Mouse (Mus musculus) midbrain, embryonic 13.5 days (tissue): ENCODE results near the gene Kcnj10. TPM values are rescaled to one million over a fixed set of nuclear protein-coding genes. Genes with fewer than 3 reads are reported as not detected.

Experiments
- ATAC-seq: fragments of 200-750 bp; cut with Nextera tagmentation; 2 replicates; pipeline ENCODE4 v1.8.0; 2017; ENCODE audit warnings: mild to moderate bottlenecking, moderate TSS enrichment, moderate library complexity
- H3K27ac ChIP-seq: fragments of 300-500 bp; sonication (generic); 2 replicates; pipeline ENCODE4 v1.5.1; 2015; ENCODE audit warnings: inconsistent platforms, mild to moderate bottlenecking, moderate library complexity
- H3K27me3 ChIP-seq: fragments of 300-500 bp; sonication (generic); 2 replicates; pipeline ENCODE4 v1.6.1; 2015; ENCODE audit warnings: mild to moderate bottlenecking, inconsistent platforms
- H3K36me3 ChIP-seq: fragments of 300-500 bp; sonication (generic); 2 replicates; pipeline ENCODE4 v1.6.1; 2015; ENCODE audit warnings: mild to moderate bottlenecking, inconsistent platforms
- H3K4me1 ChIP-seq: fragments of 300-500 bp; sonication (generic); replicated peaks from 2 replicates; pipeline ENCODE4 v1.6.1; 2015; ENCODE audit warnings: inconsistent platforms
- H3K4me2 ChIP-seq: fragments of 300-500 bp; sonication (generic); replicated peaks from 2 replicates; pipeline ENCODE4 v1.6.1; 2015; ENCODE audit warnings: moderate library complexity, mild to moderate bottlenecking, inconsistent platforms
- H3K4me3 ChIP-seq: fragments of 300-500 bp; sonication (generic); replicated peaks from 2 replicates; pipeline ENCODE4 v1.5.1; 2015; ENCODE audit warnings: mild to moderate bottlenecking, inconsistent platforms
- H3K9ac ChIP-seq: fragments of 300-500 bp; sonication (generic); replicated peaks from 2 replicates; pipeline ENCODE4 v1.6.1; 2015; ENCODE audit warnings: mild to moderate bottlenecking, inconsistent platforms
- H3K9me3 ChIP-seq: fragments of 300-500 bp; sonication (generic); 2 replicates; pipeline ENCODE4 v1.6.1; 2016; ENCODE audit warnings: mild to moderate bottlenecking, inconsistent platforms
- WGBS: fragments of 180-500 bp; shearing (Covaris S2); methylation state at CpG from one replicate; pipeline ENCODE4 v1.1.7; 2015; 5-methylcytosine and 5-hydroxymethylcytosine counted together
- polyA plus RNA-seq: library from polyadenylated mRNA; unstranded; fragments of >200 nt; fragmentation: Nextera tagmentation; extraction: Ambion mirVana; gene quantifications from 2 replicates; pipeline ENCODE4 v1.2.1, GENCODE M21; 2015

The Kcnj10 gene
- polyA plus RNA-seq, 1 experiment from 2014 or later: 0.98 TPM

DNA sequence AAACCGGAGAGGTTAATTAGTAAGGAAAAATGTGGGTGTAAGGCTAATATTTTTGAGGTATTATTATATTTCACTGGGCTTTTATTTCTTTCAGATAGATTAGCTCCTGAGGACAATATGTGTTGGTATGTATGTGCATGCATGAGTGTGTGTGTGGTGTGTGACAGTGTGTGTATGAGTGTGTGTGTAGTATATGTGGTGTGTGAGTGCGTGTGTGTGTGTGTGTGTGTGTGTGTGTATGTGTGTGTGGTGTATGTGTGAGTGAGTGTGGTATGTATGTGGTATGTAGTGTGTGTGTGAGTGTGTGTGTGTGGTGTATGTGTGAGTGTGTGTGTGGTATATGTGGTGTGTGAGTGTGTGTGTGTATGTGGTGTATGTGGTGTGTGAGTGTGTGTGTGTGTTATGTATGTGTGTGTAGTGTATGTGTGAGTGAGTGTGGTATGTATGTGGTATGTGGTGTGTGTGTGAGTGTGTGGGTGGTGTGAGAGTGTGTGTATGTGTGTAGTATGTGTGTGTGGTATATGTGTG, 51.7 kb downstream of the Kcnj10 start:
- no peaks in the 10 kb centered on the region for H3K9me3 ChIP-seq
- no peak overlapping the region for H3K9ac ChIP-seq
- no peak overlapping the region for H3K4me2 ChIP-seq
- H3K4me3 ChIP-seq: no peak overlapping the region
- 83% methylated on average over 2 of the region's 2 CpGs for WGBS
- peak; percentile 62 for ATAC-seq
- peak overlapping the region; percentile 22; the same call in 1 of the 2 replicates for H3K27ac ChIP-seq
- H3K4me1 ChIP-seq: peaks cover 14% of the 10 kb centered on the region
- H3K27me3 ChIP-seq: peaks cover 5% of the 10 kb centered on the region; the same call in 1 of the 2 replicates
- H3K36me3 ChIP-seq: no peaks in the 10 kb centered on the region

GRCm38 (mm10) chr1:172393739-172394138, 52.7 kb downstream of the Kcnj10 start:
- Histone ChIP-seq H3K4me1 (peaks cover 14% of the 10 kb centered on the region), H3K27ac (no peak overlapping the region), H3K4me2 (no peak overlapping the region), H3K27me3 (peaks cover 5% of the 10 kb centered on the region; the same call in 1 of the 2 replicates), H3K36me3 (no peaks in the 10 kb centered on the region), H3K4me3 (no peak overlapping the region), H3K9me3 (no peaks in the 10 kb centered on the region), H3K9ac (no peak overlapping the region)
- WGBS: 65% methylated on average over 8 of the region's 8 CpGs
- no peak for ATAC-seq

DNA sequence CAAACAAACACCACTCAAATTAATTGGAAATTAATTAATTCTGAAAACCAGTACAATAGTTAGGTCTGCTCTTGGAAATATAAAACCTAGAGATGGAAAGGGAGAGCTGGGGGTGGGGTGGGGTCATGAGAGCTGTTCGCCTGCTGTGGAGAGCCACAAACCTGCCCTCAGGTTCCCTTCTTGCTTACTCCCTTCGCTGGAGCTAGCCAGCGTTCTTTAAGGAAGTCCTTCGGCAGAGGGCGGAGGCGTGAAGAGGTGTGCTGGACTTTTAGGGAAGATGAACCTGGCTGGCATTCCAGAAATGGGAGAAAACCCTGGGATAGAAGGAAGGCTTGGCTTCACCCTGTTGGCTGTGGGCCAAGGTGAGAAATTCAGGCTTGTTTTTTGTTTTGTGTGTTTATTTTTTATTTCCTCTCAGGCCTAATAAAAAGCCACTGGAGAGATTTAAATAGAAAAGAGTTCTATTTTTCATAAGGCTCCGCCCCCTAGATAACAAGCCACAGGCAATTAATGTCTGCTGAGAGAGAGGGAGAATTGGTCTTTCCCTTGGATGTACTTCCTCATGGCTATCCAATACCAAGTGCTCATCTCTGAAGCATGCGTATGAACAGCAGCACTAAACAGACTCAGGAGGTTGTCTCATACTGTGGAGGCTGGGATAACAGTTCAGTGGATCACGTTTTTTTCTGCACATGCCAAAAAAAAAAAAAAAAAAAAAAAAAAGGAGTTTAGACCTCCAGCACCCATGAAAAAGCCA, 56.2 kb downstream of the Kcnj10 start:
- Histone ChIP-seq H3K27me3 (no peaks in the 10 kb centered on the region), H3K9me3 (no peaks in the 10 kb centered on the region), H3K4me2 (no peak overlapping the region), H3K36me3 (no peaks in the 10 kb centered on the region), H3K4me1 (peaks cover 5% of the 10 kb centered on the region), H3K9ac (no peak overlapping the region), H3K27ac (no peak overlapping the region), H3K4me3 (no peak overlapping the region)
- WGBS: 71% methylated on average over 9 of the region's 9 CpGs
- no peak for ATAC-seq

- no peak for ATAC-seq
- no peak overlapping the region for H3K4me2 ChIP-seq
- H3K36me3 ChIP-seq: no peaks in the 10 kb centered on the region
- no peak overlapping the region for H3K4me3 ChIP-seq
- H3K27me3 ChIP-seq: peaks cover 4% of the 10 kb centered on the region
- 52% methylated on average over 16 of the region's 16 CpGs for WGBS
- H3K27ac ChIP-seq: no peak overlapping the region
- H3K4me1 ChIP-seq: no peaks in the 10 kb centered on the region
- no peaks in the 10 kb centered on the region for H3K9me3 ChIP-seq
- H3K9ac ChIP-seq: no peak overlapping the region
These were observed 65.2 kb downstream of the Kcnj10 start for GRCm38 (mm10) chr1:172406077-172406706.

GRCm38 (mm10) chr1:172408996-172409395, 68.0 kb downstream of the Kcnj10 start:
- H3K4me3 ChIP-seq: no peak overlapping the region
- H3K4me2 ChIP-seq: no peak overlapping the region
- no peaks in the 10 kb centered on the region for H3K36me3 ChIP-seq
- no peak for ATAC-seq
- H3K27ac ChIP-seq: no peak overlapping the region
- peaks cover 4% of the 10 kb centered on the region for H3K27me3 ChIP-seq
- no peak overlapping the region for H3K9ac ChIP-seq
- 9% methylated on average over 6 of the region's 6 CpGs for WGBS
- no peaks in the 10 kb centered on the region for H3K4me1 ChIP-seq
- no peaks in the 10 kb centered on the region for H3K9me3 ChIP-seq

DNA sequence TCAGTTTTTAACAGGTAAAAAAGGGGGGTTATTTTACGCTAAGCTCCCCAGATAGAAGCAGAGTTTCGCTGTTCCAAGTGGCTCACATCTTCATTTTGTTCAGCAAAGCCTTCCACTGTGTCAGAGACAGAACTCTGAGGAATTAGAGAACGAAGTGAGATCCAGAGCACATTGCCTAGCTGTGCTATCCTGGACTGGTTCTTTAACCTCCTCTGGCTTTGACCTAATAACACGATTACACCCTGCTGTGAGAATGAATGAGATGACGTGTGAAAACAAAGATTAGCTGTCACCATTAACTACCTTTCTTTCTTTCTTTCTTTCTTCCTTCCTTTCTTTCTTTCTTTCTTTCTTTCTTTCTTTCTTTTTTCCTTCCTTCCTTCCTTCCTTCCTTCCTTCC, 68.4 kb downstream of the Kcnj10 start:
- Histone ChIP-seq H3K36me3 (no peaks in the 10 kb centered on the region), H3K4me1 (no peaks in the 10 kb centered on the region), H3K4me3 (no peak overlapping the region), H3K9ac (no peak overlapping the region), H3K27me3 (peaks cover 4% of the 10 kb centered on the region), H3K9me3 (no peaks in the 10 kb centered on the region), H3K27ac (no peak overlapping the region), H3K4me2 (no peak overlapping the region)
- ATAC-seq: no peak
- whole genome bisulfite sequencing: 7% methylated on average over 5 of the region's 5 CpGs

DNA sequence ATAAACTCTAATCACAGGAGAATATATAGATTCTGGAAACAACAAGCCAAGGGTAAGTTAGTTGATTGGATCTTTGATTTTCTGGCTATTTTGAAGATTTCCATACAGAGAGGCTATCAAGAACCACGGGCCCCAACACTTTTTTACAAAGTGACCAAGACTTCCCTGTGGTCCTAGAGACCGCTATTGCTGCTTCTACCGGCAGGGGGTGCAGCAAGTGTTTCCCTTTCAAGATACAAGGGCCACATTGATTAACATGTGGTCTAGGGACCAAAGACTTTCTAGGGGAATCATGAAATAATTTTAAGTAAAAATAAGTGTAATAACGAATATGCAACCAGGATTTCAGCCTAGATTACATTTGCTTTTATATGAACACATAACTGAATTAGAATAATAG, 69.8 kb downstream of the Kcnj10 start:
- H3K27me3 ChIP-seq: peaks cover 4% of the 10 kb centered on the region
- no peaks in the 10 kb centered on the region for H3K9me3 ChIP-seq
- H3K9ac ChIP-seq: no peak overlapping the region
- H3K4me1 ChIP-seq: no peaks in the 10 kb centered on the region
- 6% methylated on average over 4 of the region's 4 CpGs for WGBS
- no peak overlapping the region for H3K4me3 ChIP-seq
- H3K27ac ChIP-seq: no peak overlapping the region
- no peaks in the 10 kb centered on the region for H3K36me3 ChIP-seq
- no peak for ATAC-seq
- no peak overlapping the region for H3K4me2 ChIP-seq

- Histone ChIP-seq H3K27me3 (peaks cover 4% of the 10 kb centered on the region), H3K36me3 (no peaks in the 10 kb centered on the region), H3K4me3 (no peak overlapping the region), H3K9ac (no peak overlapping the region), H3K4me1 (no peaks in the 10 kb centered on the region), H3K9me3 (no peaks in the 10 kb centered on the region), H3K27ac (no peak overlapping the region), H3K4me2 (no peak overlapping the region)
- ATAC-seq: peak; percentile 92
- WGBS: 0% methylated on average over 5 of the region's 5 CpGs
These were observed 71.2 kb downstream of the Kcnj10 start for GRCm38 (mm10) chr1:172412204-172412603.

- H3K36me3 ChIP-seq: no peaks in the 10 kb centered on the region
- no peak overlapping the region for H3K9ac ChIP-seq
- no peak for ATAC-seq
- H3K4me1 ChIP-seq: 0 out of 2 replicates have a peak, but pooled peaks cover 5% of the 10 kb centered on the region
- 82% methylated on average over 4 of the region's 4 CpGs for WGBS
- H3K27ac ChIP-seq: no peak overlapping the region
- H3K4me3 ChIP-seq: no peak overlapping the region
- no peaks in the 10 kb centered on the region for H3K9me3 ChIP-seq
- H3K27me3 ChIP-seq: no peaks in the 10 kb centered on the region
- H3K4me2 ChIP-seq: no peak overlapping the region
These were observed 72.7 kb downstream of the Kcnj10 start for GRCm38 (mm10) chr1:172413491-172414230.

GRCm38 (mm10) chr1:172414231-172414585, 73.2 kb downstream of the Kcnj10 start:
- no peak overlapping the region for H3K9ac ChIP-seq
- WGBS: 89% methylated on average over 6 of the region's 6 CpGs
- ATAC-seq: no peak
- H3K4me3 ChIP-seq: no peak overlapping the region
- no peaks in the 10 kb centered on the region for H3K9me3 ChIP-seq
- H3K27ac ChIP-seq: no peak overlapping the region
- no peaks in the 10 kb centered on the region for H3K27me3 ChIP-seq
- no peak overlapping the region for H3K4me2 ChIP-seq
- 0 out of 2 replicates have a peak, but pooled peaks cover 5% of the 10 kb centered on the region for H3K4me1 ChIP-seq
- no peaks in the 10 kb centered on the region for H3K36me3 ChIP-seq

GRCm38 (mm10) chr1:172415061-172415460, 74.1 kb downstream of the Kcnj10 start:
- Histone ChIP-seq H3K27me3 (no peaks in the 10 kb centered on the region), H3K9ac (no peak overlapping the region), H3K4me1 (0 out of 2 replicates have a peak, but pooled peaks cover 5% of the 10 kb centered on the region), H3K27ac (no peak overlapping the region), H3K36me3 (no peaks in the 10 kb centered on the region), H3K4me3 (no peak overlapping the region), H3K9me3 (no peaks in the 10 kb centered on the region), H3K4me2 (no peak overlapping the region)
- ATAC-seq: no peak
- 82% methylated on average over 7 of the region's 7 CpGs for WGBS

DNA sequence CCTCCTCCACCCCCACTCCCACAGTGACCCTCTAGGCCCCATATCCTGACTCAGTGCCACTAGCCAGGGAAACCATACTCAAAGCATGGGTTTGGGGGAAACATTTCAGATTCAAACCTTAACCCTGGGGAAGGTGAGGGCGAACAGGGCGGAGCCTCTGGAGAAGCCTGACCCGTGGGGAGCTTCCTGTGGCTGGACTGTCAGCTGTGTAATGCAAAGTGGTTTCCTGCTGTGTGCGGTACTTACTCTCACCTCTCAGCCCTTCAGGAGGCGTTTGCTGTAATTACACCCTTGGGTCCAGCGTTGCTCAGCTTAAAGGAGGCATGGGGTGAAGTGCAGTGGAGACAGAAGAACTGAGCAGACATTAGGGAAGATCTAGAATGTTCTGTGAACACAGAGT, 77.2 kb downstream of the Kcnj10 start:
- H3K36me3 ChIP-seq: no peaks in the 10 kb centered on the region
- H3K9me3 ChIP-seq: no peaks in the 10 kb centered on the region; the same call in 1 of the 2 replicates
- no peak overlapping the region for H3K27ac ChIP-seq
- no peak overlapping the region for H3K4me2 ChIP-seq
- no peak overlapping the region for H3K4me3 ChIP-seq
- H3K9ac ChIP-seq: no peak overlapping the region
- no peaks in the 10 kb centered on the region for H3K27me3 ChIP-seq
- 0 out of 2 replicates have a peak, but pooled peaks have one; percentile 40 for ATAC-seq
- H3K4me1 ChIP-seq: 0 out of 2 replicates have a peak, but pooled peaks cover 5% of the 10 kb centered on the region
- WGBS: 14% methylated on average over 6 of the region's 6 CpGs
